Mouse (Mus musculus): ENCODE measurements at regions not wholly inside any gene's neighbourhood (a gene's known extent, or its start where the extent isn't known, plus 50 kb on each side); places are given as distances from the start of the nearest gene placed in this dataset.

DNA sequence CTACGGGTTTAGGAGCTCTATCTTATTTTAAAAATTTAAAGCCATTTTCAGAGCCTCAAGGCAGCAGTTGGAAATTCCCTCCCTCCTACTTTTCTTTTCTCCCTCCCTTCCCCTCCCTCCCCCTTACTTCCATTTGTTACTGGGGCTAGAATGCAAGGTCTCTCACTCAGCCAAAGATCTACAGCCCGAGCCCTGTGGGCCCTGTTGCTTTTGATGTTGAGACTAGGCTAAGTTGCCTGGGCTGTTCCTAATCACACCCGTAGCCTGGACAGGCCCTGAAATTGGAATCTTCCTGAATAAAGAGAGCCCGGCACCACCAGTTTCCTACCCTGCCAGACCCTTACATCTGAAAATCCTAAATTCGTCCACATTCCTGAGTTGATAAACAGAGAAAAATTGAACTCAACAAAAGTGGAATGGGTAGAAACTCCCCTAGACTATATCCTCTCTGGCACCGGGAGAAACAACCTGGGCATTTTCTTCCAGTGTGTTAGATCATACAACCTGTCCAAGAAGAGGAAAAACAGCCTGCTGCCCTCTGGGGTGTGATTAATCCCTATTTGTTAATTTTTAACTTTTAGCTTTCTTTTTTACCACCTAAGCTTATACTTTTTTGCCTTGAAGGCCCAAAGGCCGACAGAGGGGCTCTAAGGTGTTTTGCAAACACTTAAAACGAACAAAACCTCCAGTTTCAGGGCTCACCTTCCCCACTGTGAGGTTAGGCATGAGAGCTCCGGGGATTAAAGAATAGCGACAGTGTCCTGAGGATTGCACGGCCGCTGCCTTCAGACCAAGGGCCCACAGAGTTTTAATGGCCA, 98.7 kb upstream of the Stx16 start:
- no peak for TF ChIP-seq EP300 (IDR thresholded peaks at IDR 0.05; ENCODE audit: low read depth)
- TF ChIP-seq CTCF (IDR thresholded peaks at IDR 0.05; ENCODE audit: low read depth), result no peak
- Histone ChIP-seq H3K36me3 (replicated peaks; ENCODE audit: control insufficient read depth, insufficient read depth, low read depth) (no peaks in the 10 kb centered on the region), H3K4me1 (replicated peaks; ENCODE audit: control insufficient read depth in 2 of 2, insufficient read depth in 2 of 2, low read length in 1 of 2) (peaks cover 0 to 3% of the 10 kb centered on the region in 2 experiments; a peak in 1 of 4 replicates), H3K4me2 (ENCODE audit: low read depth) (no peak overlapping the region), H3K27ac (no peak overlapping the region), H3K9ac (replicated peaks) (no peak overlapping the region), H3K9me3 (ENCODE audit: control insufficient read depth, low read length) (no peaks in the 10 kb centered on the region), H3K4me3 (ENCODE audit: insufficient read depth in 1 of 2, low read depth in 2 of 2, low read length in 2 of 2) (no peak overlapping the region), H3K27me3 (ENCODE audit: control insufficient read depth, insufficient read depth, low read length) (no peaks in the 10 kb centered on the region)
- no peak for DNase-seq (ENCODE audit: low read depth in 3 of 3, low spot score in 3 of 3)
- WGBS (ENCODE audit: insufficient replicate concordance), result 46% methylated on average over 12 of the region's 12 CpGs
- no peak for ATAC-seq (ENCODE audit: insufficient read depth)

DNA sequence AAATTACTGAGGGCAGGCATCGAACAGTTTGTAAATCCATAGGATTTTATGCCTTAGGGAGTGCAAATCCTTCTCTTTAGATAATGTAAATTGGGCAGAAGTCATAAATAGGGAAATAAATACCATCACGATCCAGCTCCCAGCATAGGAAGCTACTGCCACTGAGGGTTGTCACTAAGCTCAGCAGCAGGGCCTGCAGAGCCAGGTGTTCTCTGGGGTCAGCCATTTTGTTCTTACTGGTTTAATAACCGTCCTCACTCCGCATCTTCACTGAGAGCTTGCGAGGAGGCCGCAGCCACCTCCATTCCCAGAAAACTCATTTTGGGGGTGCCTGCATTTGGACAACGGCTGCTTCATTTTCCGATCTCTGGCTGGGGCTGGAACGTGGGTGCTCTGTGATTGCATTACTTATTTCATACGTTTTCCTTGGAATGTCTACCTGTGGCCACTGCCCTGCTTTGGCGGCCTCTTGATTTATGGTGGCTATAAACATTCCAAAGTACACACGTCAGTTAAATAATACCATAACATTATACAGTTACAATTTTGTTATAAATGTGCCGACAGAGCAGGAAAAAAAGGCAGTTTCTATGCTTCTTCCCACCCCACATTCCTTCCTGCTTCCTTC, 97.9 kb upstream of the Stx16 start:
- no peaks in the 10 kb centered on the region for H3K9me3 ChIP-seq (ENCODE audit: control insufficient read depth, low read length)
- no peak overlapping the region for H3K4me3 ChIP-seq (ENCODE audit: insufficient read depth in 1 of 2, low read depth in 2 of 2, low read length in 2 of 2)
- H3K4me1 ChIP-seq (replicated peaks; ENCODE audit: control insufficient read depth in 2 of 2, insufficient read depth in 2 of 2, low read length in 1 of 2), result peaks cover 0 to 3% of the 10 kb centered on the region in 2 experiments; a peak in 1 of 4 replicates
- TF ChIP-seq EP300 (IDR thresholded peaks at IDR 0.05; ENCODE audit: low read depth) (no peak), CTCF (IDR thresholded peaks at IDR 0.05; ENCODE audit: low read depth) (no peak)
- H3K9ac ChIP-seq (replicated peaks), result no peak overlapping the region
- no peak overlapping the region for H3K4me2 ChIP-seq (ENCODE audit: low read depth)
- no peak for DNase-seq (ENCODE audit: low read depth in 3 of 3, low spot score in 3 of 3)
- no peak overlapping the region for H3K27ac ChIP-seq
- H3K36me3 ChIP-seq (replicated peaks; ENCODE audit: control insufficient read depth, insufficient read depth, low read depth), result no peaks in the 10 kb centered on the region
- no peaks in the 10 kb centered on the region for H3K27me3 ChIP-seq (ENCODE audit: control insufficient read depth, insufficient read depth, low read length)
- no peak for ATAC-seq (ENCODE audit: insufficient read depth)
- 68% methylated on average over 13 of the region's 13 CpGs for WGBS (ENCODE audit: insufficient replicate concordance)

DNA sequence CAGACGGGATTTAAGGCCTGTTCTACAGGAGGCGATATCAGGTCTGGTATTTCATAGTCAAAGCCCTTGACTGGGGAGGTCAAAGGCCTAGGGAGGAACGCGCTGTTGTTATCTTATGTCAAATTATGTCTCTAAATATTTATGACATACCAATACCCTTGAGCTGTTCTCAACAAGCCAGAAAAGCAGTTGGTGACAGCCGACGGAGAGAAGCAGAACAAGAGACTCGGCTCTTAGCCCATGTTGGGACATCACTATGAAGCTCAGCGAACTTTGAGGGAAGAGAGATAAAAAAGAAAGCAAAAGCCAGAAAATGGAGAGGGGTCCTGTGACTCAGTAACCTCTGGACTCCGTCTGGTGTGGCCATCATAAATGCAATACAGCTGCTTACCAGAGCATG, 95.1 kb upstream of the Stx16 start:
- ATAC-seq (ENCODE audit: insufficient read depth), result no peak
- H3K27ac ChIP-seq, result no peak overlapping the region
- H3K36me3 ChIP-seq (replicated peaks; ENCODE audit: control insufficient read depth, insufficient read depth, low read depth), result no peaks in the 10 kb centered on the region
- no peaks in the 10 kb centered on the region; a peak in 1 of 4 replicates for H3K4me1 ChIP-seq (replicated peaks; ENCODE audit: control insufficient read depth in 2 of 2, insufficient read depth in 2 of 2, low read length in 1 of 2)
- TF ChIP-seq CTCF (IDR thresholded peaks at IDR 0.05; ENCODE audit: low read depth), result no peak
- no peak for TF ChIP-seq EP300 (IDR thresholded peaks at IDR 0.05; ENCODE audit: low read depth)
- H3K9me3 ChIP-seq (ENCODE audit: control insufficient read depth, low read length), result no peaks in the 10 kb centered on the region
- H3K4me3 ChIP-seq (ENCODE audit: insufficient read depth in 1 of 2, low read depth in 2 of 2, low read length in 2 of 2), result no peak overlapping the region
- H3K9ac ChIP-seq (replicated peaks), result no peak overlapping the region
- 67% methylated on average over 9 of the region's 9 CpGs for WGBS (ENCODE audit: insufficient replicate concordance)
- DNase-seq (ENCODE audit: low read depth in 3 of 3, low spot score in 3 of 3), result no peak
- H3K27me3 ChIP-seq (ENCODE audit: control insufficient read depth, insufficient read depth, low read length), result no peaks in the 10 kb centered on the region
- H3K4me2 ChIP-seq (ENCODE audit: low read depth), result no peak overlapping the region

DNA sequence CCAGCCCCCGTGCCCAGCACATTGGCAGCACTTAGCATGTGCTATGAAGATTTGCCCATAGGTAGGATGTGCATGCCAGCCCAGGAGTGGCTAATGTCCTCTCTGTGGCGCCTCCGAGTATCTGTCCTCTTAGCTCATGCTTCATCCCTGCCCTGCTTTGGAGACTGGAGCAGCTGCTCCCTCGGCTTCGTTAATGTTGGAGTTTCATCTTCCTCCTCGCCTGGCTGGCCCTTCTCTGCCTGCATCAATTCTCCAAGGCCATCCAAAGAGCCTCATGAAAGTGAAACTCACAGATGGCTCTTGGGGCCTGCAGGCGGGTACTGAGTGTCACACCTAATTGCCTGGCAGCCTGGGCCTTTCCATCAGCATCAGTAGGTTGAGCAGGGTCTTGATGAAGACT, 88.6 kb upstream of the Stx16 start:
- ATAC-seq (ENCODE audit: insufficient read depth) (no peak), DNase-seq (ENCODE audit: low read depth in 3 of 3, low spot score in 3 of 3) (no peak)
- Histone ChIP-seq H3K4me3 (ENCODE audit: insufficient read depth in 1 of 2, low read depth in 2 of 2, low read length in 2 of 2) (no peak overlapping the region), H3K4me1 (replicated peaks; ENCODE audit: control insufficient read depth in 2 of 2, insufficient read depth in 2 of 2, low read length in 1 of 2) (peaks cover 0 to 4% of the 10 kb centered on the region in 2 experiments; a peak in 1 of 4 replicates), H3K27me3 (ENCODE audit: control insufficient read depth, insufficient read depth, low read length) (no peaks in the 10 kb centered on the region), H3K9me3 (ENCODE audit: control insufficient read depth, low read length) (no peaks in the 10 kb centered on the region), H3K4me2 (ENCODE audit: low read depth) (no peak overlapping the region), H3K27ac (no peak overlapping the region), H3K9ac (replicated peaks) (no peak overlapping the region), H3K36me3 (replicated peaks; ENCODE audit: control insufficient read depth, insufficient read depth, low read depth) (no peaks in the 10 kb centered on the region)
- no peak for TF ChIP-seq EP300 (IDR thresholded peaks at IDR 0.05; ENCODE audit: low read depth)
- no peak for TF ChIP-seq CTCF (IDR thresholded peaks at IDR 0.05; ENCODE audit: low read depth)
- 62% methylated on average over 7 of the region's 7 CpGs for WGBS (ENCODE audit: insufficient replicate concordance)

DNA sequence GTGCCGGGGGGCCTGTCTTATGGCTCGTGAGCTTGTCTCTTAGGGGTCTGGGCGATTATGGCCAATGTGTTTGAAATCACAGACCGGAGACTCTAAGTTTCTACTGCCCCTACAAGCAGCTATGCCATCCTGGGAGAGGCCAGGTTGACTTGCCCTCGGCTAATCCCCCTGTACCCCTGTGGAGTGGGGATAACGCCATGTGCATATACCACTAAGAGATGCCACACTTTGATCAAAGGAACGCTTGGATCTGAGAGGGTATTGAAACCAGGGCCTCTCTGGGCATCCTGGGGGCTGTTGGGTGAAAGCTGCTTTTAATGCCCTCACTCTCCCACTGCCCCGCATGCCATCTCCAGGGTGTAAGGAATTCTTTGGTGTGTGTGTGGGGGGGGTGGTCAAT, 88.2 kb upstream of the Stx16 start:
- H3K4me1 ChIP-seq (replicated peaks; ENCODE audit: control insufficient read depth in 2 of 2, insufficient read depth in 2 of 2, low read length in 1 of 2), result peaks cover 0 to 4% of the 10 kb centered on the region in 2 experiments; a peak in 1 of 4 replicates
- no peaks in the 10 kb centered on the region for H3K27me3 ChIP-seq (ENCODE audit: control insufficient read depth, insufficient read depth, low read length)
- H3K36me3 ChIP-seq (replicated peaks; ENCODE audit: control insufficient read depth, insufficient read depth, low read depth), result no peaks in the 10 kb centered on the region
- DNase-seq (ENCODE audit: low read depth in 3 of 3, low spot score in 3 of 3) (no peak), ATAC-seq (ENCODE audit: insufficient read depth) (no peak)
- no peaks in the 10 kb centered on the region for H3K9me3 ChIP-seq (ENCODE audit: control insufficient read depth, low read length)
- TF ChIP-seq EP300 (IDR thresholded peaks at IDR 0.05; ENCODE audit: low read depth) (no peak), CTCF (IDR thresholded peaks at IDR 0.05; ENCODE audit: low read depth) (no peak)
- no peak overlapping the region for H3K4me3 ChIP-seq (ENCODE audit: insufficient read depth in 1 of 2, low read depth in 2 of 2, low read length in 2 of 2)
- H3K4me2 ChIP-seq (ENCODE audit: low read depth), result no peak overlapping the region
- H3K9ac ChIP-seq (replicated peaks), result no peak overlapping the region
- 65% methylated on average over 8 of the region's 8 CpGs for WGBS (ENCODE audit: insufficient replicate concordance)
- no peak overlapping the region for H3K27ac ChIP-seq

Data from liver, embryonic 14.5 days (tissue).